ENCODE assay signal across 21 mouse cellular contexts in the genomic region with DNA sequence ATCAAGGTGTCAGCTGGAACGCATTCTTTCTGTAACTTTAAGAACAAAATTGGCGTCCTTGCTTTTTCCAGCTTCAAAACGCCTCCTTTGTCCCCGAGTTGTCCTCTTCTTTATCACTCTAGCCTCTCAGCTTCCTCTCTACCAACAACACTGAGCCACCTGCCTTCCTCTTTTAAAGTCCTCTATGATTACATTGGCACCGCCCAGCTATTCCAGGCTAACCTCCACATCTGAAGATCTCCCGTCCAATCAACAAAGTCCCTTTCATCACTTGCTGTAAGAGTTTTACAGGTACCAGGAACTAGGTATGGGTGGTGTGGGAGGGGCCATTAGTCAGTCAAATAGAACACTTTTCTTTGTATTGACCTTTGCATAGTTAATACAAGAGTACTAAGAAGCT. TPM values are rescaled to one million over a fixed set of nuclear protein-coding genes. Genes with fewer than 3 reads are reported as not detected.
DNase-seq lines count a peak whose midpoint lies in the region; ATAC-seq and TF ChIP-seq lines count a peak whose summit lies in the region.
"Had no signal": no experiment of that assay in that cellular context is flagged by ENCODE, and none has a peak within 500 bp of the region (broad histone marks: within the 10 kb centered on the region; RNA-seq: fewer than 3 reads in every experiment).

No protein-coding gene starts in this region.

- peak; percentile 53 to 60; a peak in 3 of 4 replicates for TF ChIP-seq EP300 in MEL (IDR thresholded peaks at IDR 0.05; ENCODE audit: low read depth in 1 of 2, low read length in 2 of 2)

- WGBS in heart, embryonic 13.5 days, result 31% methylated on average over 6 of the region's 6 CpGs
- 20% methylated on average over 6 of the region's 6 CpGs for whole genome bisulfite sequencing in large intestine, adult 2 months
- 45% methylated on average over 6 of the region's 6 CpGs for WGBS in kidney, adult 2 months

- H3K36me3 ChIP-seq in heart, embryonic 13.5 days, result no peaks in the 10 kb centered on the region
- H3K36me3 ChIP-seq in MEL (ENCODE audit: control insufficient read depth in 1 of 2, insufficient read depth in 2 of 2, low read length in 2 of 2), result peaks cover 0 to 43% of the 10 kb centered on the region in 2 experiments; a peak in 2 of 4 replicates
- H3K36me3 ChIP-seq in kidney, adult 2 months (ENCODE audit: control insufficient read depth, insufficient read depth, low read length), result no peaks in the 10 kb centered on the region
- H3K36me3 ChIP-seq: forebrain, embryonic 15.5 days; hindbrain, embryonic 15.5 days; limb, embryonic 12.5 days; midbrain, embryonic 12.5 days had no signal

- TF ChIP-seq CTCF in MEL (IDR thresholded peaks at IDR 0.05 in 2 of 3, conservative IDR thresholded peaks at IDR 0.05 in 1 of 3; ENCODE audit: control insufficient read depth in 1 of 3, insufficient read depth in 1 of 3, low read depth in 2 of 3, low read length in 3 of 3, poor library complexity in 1 of 3, severe bottlenecking in 1 of 3), result no peak
- no peak for TF ChIP-seq CTCF in kidney, adult 2 months (conservative IDR thresholded peaks at IDR 0.05; ENCODE audit: insufficient read depth, insufficient read length, low read depth, low read length)
- TF ChIP-seq CTCF in left cerebral cortex, adult 2 months (IDR thresholded peaks at IDR 0.05), result no peak

- H3K27me3 ChIP-seq in heart, embryonic 13.5 days (replicated peaks), result no peaks in the 10 kb centered on the region
- no peaks in the 10 kb centered on the region for H3K27me3 ChIP-seq in MEL (ENCODE audit: control insufficient read depth in 1 of 2, insufficient read depth in 2 of 2, low read length in 2 of 2)
- H3K27me3 ChIP-seq in kidney, adult 2 months (replicated peaks; ENCODE audit: control insufficient read depth, insufficient read depth, low read length), result no peaks in the 10 kb centered on the region
- H3K27me3 ChIP-seq: forebrain, embryonic 15.5 days; hindbrain, embryonic 15.5 days; limb, embryonic 12.5 days; midbrain, embryonic 12.5 days had no signal

- H3K4me1 ChIP-seq in heart, embryonic 13.5 days, result peaks cover 44% of the 10 kb centered on the region
- peaks cover 22 to 29% of the 10 kb centered on the region in 2 experiments for H3K4me1 ChIP-seq in MEL (ENCODE audit: control insufficient read depth in 1 of 2, insufficient read depth in 2 of 2, low read length in 2 of 2)
- peaks cover 14% of the 10 kb centered on the region for H3K4me1 ChIP-seq in kidney, adult 2 months (ENCODE audit: control insufficient read depth, insufficient read depth, low read length)
- H3K4me1 ChIP-seq: forebrain, embryonic 15.5 days; hindbrain, embryonic 15.5 days; midbrain, embryonic 12.5 days had no signal

- no peak for DNase-seq in heart, adult 18-20 months
- DNase-seq in MEL (ENCODE audit: low read depth, low spot score), result peak; percentile 74
- peak; percentile 78 for DNase-seq in large intestine, adult 2 months (ENCODE audit: low read depth, low spot score)
- DNase-seq in kidney, adult 2 months, result no peak
- no peak for DNase-seq in left cerebral cortex, adult 2 months (ENCODE audit: extremely low spot score in 1 of 2, low spot score in 2 of 2)
- DNase-seq: adrenal gland, postnatal 14 days; B cell, adult 2 months; cerebellum, postnatal 10 days; kidney, adult 9 months; lung, postnatal 10 days; retina, postnatal 1 day; thymus, postnatal 4 days had no signal

- H3K4me3 ChIP-seq in heart, embryonic 13.5 days, result no peak overlapping the region
- H3K4me3 ChIP-seq in MEL (ENCODE audit: control insufficient read depth in 1 of 2, insufficient read depth in 1 of 2, low read depth in 2 of 2, low read length in 2 of 2), result peak overlapping the region; percentile 22 to 39; a peak in 2 of 4 replicates
- H3K4me3 ChIP-seq in kidney, adult 2 months (ENCODE audit: insufficient read depth, low read depth, low read length), result no peak overlapping the region
- no peak overlapping the region for H3K4me3 ChIP-seq in left cerebral cortex, adult 2 months
- H3K4me3 ChIP-seq: erythroblast, embryonic 14.5 days; forebrain, embryonic 15.5 days; hindbrain, embryonic 15.5 days; limb, embryonic 12.5 days; midbrain, embryonic 12.5 days; myocyte had no signal

- TF ChIP-seq POLR2A in MEL (IDR thresholded peaks at IDR 0.05; ENCODE audit: control insufficient read depth in 1 of 2, insufficient read depth in 1 of 2, low read depth in 1 of 2, low read length in 2 of 2, poor library complexity in 1 of 2), result no peak
- no peak for TF ChIP-seq POLR2A in kidney, adult 2 months (IDR thresholded peaks at IDR 0.05; ENCODE audit: low read depth, low read length)

- H3K4me2 ChIP-seq in heart, embryonic 13.5 days, result 0 out of 2 replicates have a peak overlapping the region, but pooled peaks have one; percentile 11
- H3K4me2 ChIP-seq: forebrain, embryonic 15.5 days; hindbrain, embryonic 15.5 days; limb, embryonic 12.5 days; midbrain, embryonic 12.5 days had no signal

- H3K79me2 ChIP-seq in MEL (ENCODE audit: control insufficient read depth, insufficient read depth, low read length, poor library complexity), result peaks cover 43% of the 10 kb centered on the region

- H3K27ac ChIP-seq in heart, embryonic 13.5 days (replicated peaks), result peak overlapping the region; percentile 28; the same call in 1 of the 2 replicates
- H3K27ac ChIP-seq in MEL (ENCODE audit: control insufficient read depth, low read depth, low read length), result peak overlapping the region; percentile 80
- H3K27ac ChIP-seq in kidney, adult 2 months (ENCODE audit: insufficient read depth, low read depth, low read length), result no peak overlapping the region
- H3K27ac ChIP-seq in left cerebral cortex, adult 2 months, result no peak overlapping the region
- H3K27ac ChIP-seq: forebrain, embryonic 15.5 days; hindbrain, embryonic 15.5 days; limb, embryonic 12.5 days; midbrain, embryonic 12.5 days had no signal

- H3K9me3 ChIP-seq in heart, embryonic 13.5 days, result no peaks in the 10 kb centered on the region
- no peaks in the 10 kb centered on the region for H3K9me3 ChIP-seq in MEL (replicated peaks; ENCODE audit: insufficient read depth, low read length)
- H3K9me3 ChIP-seq: forebrain, embryonic 15.5 days; hindbrain, embryonic 15.5 days; limb, embryonic 12.5 days; midbrain, embryonic 12.5 days had no signal

- no peak for ATAC-seq in heart, embryonic 13.5 days (ENCODE audit: extremely low read depth, insufficient number of reproducible peaks, low FRiP score, low TSS enrichment)
- ATAC-seq in megakaryocyte-erythroid progenitor cell, adult 5-6 weeks (replicated peaks; ENCODE audit: low FRiP score, low TSS enrichment, poor library complexity, severe bottlenecking), result 0 out of 2 replicates have a peak, but pooled peaks have one; percentile 38
- no peak for ATAC-seq in cerebellum, adult (ENCODE audit: insufficient number of reproducible peaks, low FRiP score, low TSS enrichment)
- ATAC-seq: forebrain, embryonic 15.5 days had no signal

- no peak for TF ChIP-seq RAD21 in MEL (IDR thresholded peaks at IDR 0.05; ENCODE audit: low read depth, low read length)

- 0 out of 2 replicates have a peak overlapping the region, but pooled peaks have one; percentile 33 for H3K9ac ChIP-seq in heart, embryonic 13.5 days
- H3K9ac ChIP-seq in MEL (ENCODE audit: control insufficient read depth, low read depth, low read length, poor library complexity, severe bottlenecking), result peak overlapping the region; percentile 57
- H3K9ac ChIP-seq: forebrain, embryonic 15.5 days; hindbrain, embryonic 15.5 days; limb, embryonic 12.5 days; midbrain, embryonic 12.5 days had no signal

- intact Hi-C loops in left cerebral cortex, adult 2 months (cut with DNase I), result no loop called here

TF ChIP-seq in MEL, 35 proteins besides CTCF, POLR2A, EP300 and RAD21 (continues in another document):
- TF ChIP-seq GABPA (IDR thresholded peaks at IDR 0.05; ENCODE audit: low read depth, low read length) (no peak), POLR2AphosphoS2 (IDR thresholded peaks at IDR 0.05; ENCODE audit: low read length) (no peak), ETS1 (IDR thresholded peaks at IDR 0.05; ENCODE audit: low read depth, low read length) (peak; percentile 70), CHD2 (IDR thresholded peaks at IDR 0.05; ENCODE audit: low read length) (no peak), E2F4 (IDR thresholded peaks at IDR 0.05; ENCODE audit: borderline replicate concordance, low read depth, low read length) (no peak), HCFC1 (IDR thresholded peaks at IDR 0.05; ENCODE audit: low read depth, low read length) (0 out of 2 replicates have a peak, but pooled peaks have one; percentile 24), KAT2A (conservative IDR thresholded peaks at IDR 0.05; ENCODE audit: low read depth, low read length) (no peak), UBTF (IDR thresholded peaks at IDR 0.05; ENCODE audit: borderline replicate concordance, insufficient read depth, low read depth, low read length) (no peak), MYB (IDR thresholded peaks at IDR 0.05; ENCODE audit: low read depth, low read length) (no peak), MAFK (IDR thresholded peaks at IDR 0.05; ENCODE audit: borderline replicate concordance, low read depth, low read length) (no peak), TAL1 (IDR thresholded peaks at IDR 0.05; ENCODE audit: low read length) (no peak), TBP (IDR thresholded peaks at IDR 0.05; ENCODE audit: low read depth, low read length) (0 out of 2 replicates have a peak, but pooled peaks have one; percentile 38)

RNA-seq across cellular contexts. Expression of a gene that starts 17.8 kb away (rescaled TPM):
- 19.6 and 21.2 TPM in 2 replicates for polyA plus RNA-seq in heart, embryonic 13.5 days (2015; fragmentation: Nextera tagmentation; extraction: Ambion mirVana)
- 10 to 100 TPM; 31.6 to 32.0 TPM for total RNA-seq in heart, adult 18-20 months (2021)
- total RNA-seq in MEL (2012; rRNA removed), result 28.8 and 34.6 TPM in 2 replicates
- polyA plus RNA-seq in MEL (2012; ENCODE audit: insufficient read depth in 1 of 2, insufficient read length in 2 of 2, low read depth in 1 of 2, low replicate concordance in 2 of 2, missing spikeins in 1 of 2), result 10 to 100 TPM; 33.0 to 65.6 TPM
- polyA plus RNA-seq in large intestine, adult 2 months (2012; rRNA removed), result 13.4 and 20.1 TPM in 2 replicates
- total RNA-seq in megakaryocyte-erythroid progenitor cell, adult 5-6 weeks (2014; fragmentation: Nextera tagmentation), result 47.2 and 56.3 TPM in 2 replicates
- total RNA-seq in megakaryocyte-erythroid progenitor cell, adult 5-6 weeks (2017), result 58.1 and 66.9 TPM in 2 replicates
- 24.6 and 27.0 TPM in 2 replicates for polyA plus RNA-seq in kidney, adult 2 months (2012; rRNA removed)
- 100 to 1,000 TPM; 122 to 132 TPM for total RNA-seq in left cerebral cortex, adult 2 months (2021)

RNA-seq across cellular contexts. Expression of a gene that starts 27.7 kb away (rescaled TPM):
- 10.6 and 11.6 TPM in 2 replicates for polyA plus RNA-seq in heart, embryonic 13.5 days (2015; fragmentation: Nextera tagmentation; extraction: Ambion mirVana)
- total RNA-seq in heart, adult 18-20 months (2021), result 1 to 10 TPM; 9.5 to 9.6 TPM
- total RNA-seq in MEL (2012; rRNA removed), result 8.9 and 11.5 TPM in 2 replicates
- polyA plus RNA-seq in MEL (2012; ENCODE audit: insufficient read depth in 1 of 2, insufficient read length in 2 of 2, low read depth in 1 of 2, low replicate concordance in 2 of 2, missing spikeins in 1 of 2), result 10 to 100 TPM; 15.6 to 35.3 TPM
- polyA plus RNA-seq in large intestine, adult 2 months (2012; rRNA removed), result 1.1 and 2.2 TPM in 2 replicates
- 23.0 and 23.9 TPM in 2 replicates for total RNA-seq in megakaryocyte-erythroid progenitor cell, adult 5-6 weeks (2014; fragmentation: Nextera tagmentation)
- total RNA-seq in megakaryocyte-erythroid progenitor cell, adult 5-6 weeks (2017), result 23.8 and 29.0 TPM in 2 replicates
- 2.9 and 3.4 TPM in 2 replicates for polyA plus RNA-seq in kidney, adult 2 months (2012; rRNA removed)
- total RNA-seq in left cerebral cortex, adult 2 months (2021), result 10 to 100 TPM; 29.9 to 31.8 TPM

Comparison
In these comparisons a context has a peak if more than half of its experiments do, and no peak if none do; other contexts are left out.
1. H3K27ac ChIP-seq: peak in heart, embryonic 13.5 days (single experiment) and MEL (single experiment); none in kidney, adult 2 months (single experiment) and left cerebral cortex, adult 2 months (single experiment).
2. H3K4me3 ChIP-seq: peak in MEL (2 of 2); none in heart, embryonic 13.5 days (single experiment), kidney, adult 2 months (single experiment) and left cerebral cortex, adult 2 months (single experiment).
3. DNase-seq: peak in MEL (single experiment) and large intestine, adult 2 months (single experiment); none in heart, adult 18-20 months (0 of 2), kidney, adult 2 months (single experiment) and left cerebral cortex, adult 2 months (0 of 2).